Mouse (Mus musculus): ENCODE data around the gene Olfr209. TPM values are rescaled to one million over a fixed set of nuclear protein-coding genes. Genes with fewer than 3 reads are reported as not detected.

Olfr209 gene
- not detected in 2 replicates for polyA plus RNA-seq (2016; fragmentation: Nextera tagmentation; extraction: Ambion mirVana)

DNA sequence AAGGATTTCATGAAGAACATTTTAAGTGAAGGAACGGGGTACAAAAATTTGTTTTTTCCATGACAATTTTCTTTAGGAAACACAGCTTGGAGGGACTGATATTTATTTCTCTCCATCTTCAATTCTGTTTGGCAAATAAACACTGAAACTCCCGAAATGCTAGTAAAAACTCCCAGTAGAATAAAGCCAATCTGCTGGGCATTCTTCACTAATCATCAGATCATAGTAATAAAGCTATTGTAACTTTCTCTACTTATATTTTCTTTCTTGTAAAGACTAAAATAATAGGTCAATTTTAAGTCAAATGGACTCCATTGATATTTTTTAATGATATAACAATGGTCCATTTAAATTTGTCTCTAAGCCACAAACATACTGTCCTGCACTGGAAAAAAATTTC lies at the start of gene Olfr209:
TSS of gene Olfr209 (minus strand) at position 101 of the 400 bp plus-strand sequence.
- Histone ChIP-seq H3K9me3 (replicated peaks) (no peaks in the 10 kb centered on the region), H3K4me1 (replicated peaks) (no peaks in the 10 kb centered on the region), H3K9ac (no peak within 1 kb of the TSS), H3K4me2 (no peak within 1 kb of the TSS), H3K4me3 (no peak within 1 kb of the TSS), H3K36me3 (no peaks in the 10 kb centered on the region), H3K27me3 (replicated peaks) (no peaks in the 10 kb centered on the region), H3K27ac (ENCODE audit: poor library complexity, severe bottlenecking) (no peak within 1 kb of the TSS)
- 62% methylated on average over 2 of the region's 2 CpGs for WGBS
- ATAC-seq (ENCODE audit: insufficient number of reproducible peaks, low FRiP score), result no peak

GRCm38 (mm10) chr16:59413475-59413874 lies 49.7 kb upstream of the Olfr209 start:
- no peaks in the 10 kb centered on the region for H3K9me3 ChIP-seq (replicated peaks)

GRCm38 (mm10) chr16:59409800-59410199 lies 46.0 kb upstream of the Olfr209 start:
- no peaks in the 10 kb centered on the region for H3K36me3 ChIP-seq
- no peak for ATAC-seq (ENCODE audit: insufficient number of reproducible peaks, low FRiP score)
- WGBS, result 66% methylated on average over 2 of the region's 2 CpGs
- H3K4me3 ChIP-seq, result no peak overlapping the region
- H3K9ac ChIP-seq, result no peak overlapping the region
- H3K4me1 ChIP-seq (replicated peaks), result no peaks in the 10 kb centered on the region
- no peak overlapping the region for H3K27ac ChIP-seq (ENCODE audit: poor library complexity, severe bottlenecking)
- H3K4me2 ChIP-seq, result no peak overlapping the region
- H3K9me3 ChIP-seq (replicated peaks), result no peaks in the 10 kb centered on the region
- no peaks in the 10 kb centered on the region for H3K27me3 ChIP-seq (replicated peaks)

More at GRCm38 (mm10) chr16:59413475-59413874, 49.7 kb upstream of the Olfr209 start:
- Histone ChIP-seq H3K27ac (ENCODE audit: poor library complexity, severe bottlenecking) (no peak overlapping the region), H3K4me3 (no peak overlapping the region), H3K4me2 (no peak overlapping the region), H3K4me1 (replicated peaks) (no peaks in the 10 kb centered on the region), H3K9ac (no peak overlapping the region), H3K27me3 (replicated peaks) (no peaks in the 10 kb centered on the region), H3K36me3 (no peaks in the 10 kb centered on the region)
- ATAC-seq (ENCODE audit: insufficient number of reproducible peaks, low FRiP score), result no peak
- WGBS, result 61% methylated on average over 4 of the region's 4 CpGs

- Histone ChIP-seq H3K27ac (ENCODE audit: poor library complexity, severe bottlenecking) (no peak overlapping the region), H3K9ac (no peak overlapping the region), H3K27me3 (replicated peaks) (no peaks in the 10 kb centered on the region), H3K4me3 (no peak overlapping the region), H3K4me2 (no peak overlapping the region), H3K9me3 (replicated peaks) (no peaks in the 10 kb centered on the region), H3K36me3 (no peaks in the 10 kb centered on the region), H3K4me1 (replicated peaks) (no peaks in the 10 kb centered on the region)
- 83% methylated on average over 15 of the region's 15 CpGs for WGBS
- ATAC-seq (ENCODE audit: insufficient number of reproducible peaks, low FRiP score), result no peak
Measured at GRCm38 (mm10) chr16:59409341-59409748, 45.6 kb upstream of the Olfr209 start.

DNA sequence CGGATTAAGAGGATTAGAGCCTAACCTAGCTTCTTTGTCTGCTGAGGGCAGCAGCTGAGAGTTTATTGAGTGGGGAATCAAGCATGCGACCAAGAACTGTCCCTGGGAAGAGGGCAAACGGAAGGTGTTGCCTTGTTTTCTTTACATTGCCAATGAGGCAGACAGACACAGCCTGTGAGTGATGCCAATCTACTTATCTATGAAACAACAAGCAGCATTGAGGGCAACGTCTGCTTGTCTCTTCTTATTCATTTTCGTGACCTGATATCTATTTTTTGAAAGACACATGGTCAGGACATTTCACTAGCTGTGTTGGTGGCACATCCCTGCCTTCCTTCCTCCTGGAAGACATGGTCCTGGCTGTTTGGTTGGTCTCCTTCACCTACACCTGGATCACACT lies 43.2 kb upstream of the Olfr209 start, which contains the start of gene Gabrr3:
TSS of gene Gabrr3 (plus strand) at position 301 of the 400 bp plus-strand sequence.
- H3K4me1 ChIP-seq (replicated peaks), result no peaks in the 10 kb centered on the region
- H3K9ac ChIP-seq, result no peak within 1 kb of the TSS
- H3K4me2 ChIP-seq, result no peak within 1 kb of the TSS
- no peak within 1 kb of the TSS for H3K4me3 ChIP-seq
- no peak within 1 kb of the TSS for H3K27ac ChIP-seq (ENCODE audit: poor library complexity, severe bottlenecking)
- no peaks in the 10 kb centered on the region for H3K36me3 ChIP-seq
- 59% methylated on average over 5 of the region's 5 CpGs for WGBS
- H3K9me3 ChIP-seq (replicated peaks), result no peaks in the 10 kb centered on the region
- no peaks in the 10 kb centered on the region for H3K27me3 ChIP-seq (replicated peaks)
- ATAC-seq (ENCODE audit: insufficient number of reproducible peaks, low FRiP score), result no peak

GRCm38 (mm10) chr16:59404798-59405197 lies 41.0 kb upstream of the Olfr209 start:
- Histone ChIP-seq H3K4me3 (no peak overlapping the region), H3K36me3 (no peaks in the 10 kb centered on the region), H3K27ac (ENCODE audit: poor library complexity, severe bottlenecking) (no peak overlapping the region), H3K4me2 (no peak overlapping the region), H3K9ac (no peak overlapping the region), H3K4me1 (replicated peaks) (no peaks in the 10 kb centered on the region), H3K9me3 (replicated peaks) (no peaks in the 10 kb centered on the region), H3K27me3 (replicated peaks) (no peaks in the 10 kb centered on the region)
- ATAC-seq (ENCODE audit: insufficient number of reproducible peaks, low FRiP score), result no peak
- WGBS, result 63% methylated on average over 9 of the region's 9 CpGs

DNA sequence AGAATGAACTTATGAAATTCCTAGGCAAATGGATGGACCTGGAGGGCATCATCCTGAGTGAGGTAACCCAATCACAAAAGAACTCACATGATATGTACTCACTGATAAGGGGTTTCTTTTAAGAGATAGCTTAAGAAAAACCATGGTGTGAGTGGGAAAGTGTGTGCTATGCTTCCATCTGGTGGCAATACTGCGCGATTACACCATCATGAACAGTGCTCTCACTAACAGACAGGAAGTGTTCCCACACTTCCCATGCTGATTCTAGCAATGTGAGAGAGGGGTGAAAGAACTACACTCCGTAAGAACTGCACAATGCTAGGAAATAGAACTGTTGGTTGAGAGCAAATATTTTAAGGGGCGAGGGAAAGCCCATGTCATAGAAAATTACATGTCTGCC lies 39.9 kb upstream of the Olfr209 start:
- Histone ChIP-seq H3K9ac (no peak overlapping the region), H3K4me3 (no peak overlapping the region), H3K4me2 (no peak overlapping the region), H3K27me3 (replicated peaks) (no peaks in the 10 kb centered on the region), H3K27ac (ENCODE audit: poor library complexity, severe bottlenecking) (no peak overlapping the region), H3K9me3 (replicated peaks) (no peaks in the 10 kb centered on the region), H3K36me3 (no peaks in the 10 kb centered on the region), H3K4me1 (replicated peaks) (no peaks in the 10 kb centered on the region)
- ATAC-seq (ENCODE audit: insufficient number of reproducible peaks, low FRiP score), result 0 out of 2 replicates have a peak, but pooled peaks have one; percentile 45
- 11% methylated on average over 4 of the region's 4 CpGs for WGBS

GRCm38 (mm10) chr16:59401985-59402384 lies 38.2 kb upstream of the Olfr209 start:
- Histone ChIP-seq H3K4me1 (replicated peaks) (no peaks in the 10 kb centered on the region), H3K4me3 (no peak overlapping the region), H3K36me3 (no peaks in the 10 kb centered on the region), H3K9ac (no peak overlapping the region), H3K9me3 (replicated peaks) (0 out of 2 replicates have a peak, but pooled peaks cover 4% of the 10 kb centered on the region), H3K27me3 (replicated peaks) (no peaks in the 10 kb centered on the region), H3K4me2 (no peak overlapping the region), H3K27ac (ENCODE audit: poor library complexity, severe bottlenecking) (no peak overlapping the region)
- WGBS, result 70% methylated on average over 4 of the region's 4 CpGs
- 0 out of 2 replicates have a peak, but pooled peaks have one; percentile 6 for ATAC-seq (ENCODE audit: insufficient number of reproducible peaks, low FRiP score)

DNA sequence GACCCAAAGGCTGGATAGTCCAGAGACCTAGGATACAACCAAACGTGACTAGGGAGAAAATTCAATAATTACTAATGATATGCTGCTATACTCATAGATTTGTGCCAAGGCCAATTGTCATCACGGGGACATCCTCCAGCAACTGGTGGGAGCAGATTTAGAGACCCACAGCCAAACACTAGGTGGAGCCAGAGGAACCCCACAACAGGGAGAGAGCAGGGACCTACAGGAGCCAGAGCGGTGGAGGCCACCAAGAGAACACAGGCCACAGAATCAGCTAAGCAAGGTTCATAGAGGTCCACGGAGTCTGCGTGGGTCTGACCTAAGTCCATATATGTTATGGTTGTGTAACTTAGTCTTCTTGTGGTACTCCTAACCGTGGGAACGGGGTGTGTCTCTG lies 37.3 kb upstream of the Olfr209 start:
- ATAC-seq (ENCODE audit: insufficient number of reproducible peaks, low FRiP score), result no peak
- H3K9me3 ChIP-seq (replicated peaks), result 0 out of 2 replicates have a peak, but pooled peaks cover 4% of the 10 kb centered on the region
- H3K27ac ChIP-seq (ENCODE audit: poor library complexity, severe bottlenecking), result no peak overlapping the region
- no peaks in the 10 kb centered on the region for H3K27me3 ChIP-seq (replicated peaks)
- no peaks in the 10 kb centered on the region for H3K36me3 ChIP-seq
- no peaks in the 10 kb centered on the region for H3K4me1 ChIP-seq (replicated peaks)
- H3K4me3 ChIP-seq, result no peak overlapping the region
- H3K4me2 ChIP-seq, result no peak overlapping the region
- 60% methylated on average over 7 of the region's 7 CpGs for WGBS
- no peak overlapping the region for H3K9ac ChIP-seq

GRCm38 (mm10) chr16:59393300-59393699 lies 29.5 kb upstream of the Olfr209 start:
- Histone ChIP-seq H3K27me3 (replicated peaks) (no peaks in the 10 kb centered on the region), H3K27ac (ENCODE audit: poor library complexity, severe bottlenecking) (no peak overlapping the region), H3K9ac (no peak overlapping the region), H3K36me3 (no peaks in the 10 kb centered on the region), H3K4me2 (no peak overlapping the region), H3K9me3 (replicated peaks) (0 out of 2 replicates have a peak, but pooled peaks cover 4% of the 10 kb centered on the region), H3K4me3 (no peak overlapping the region), H3K4me1 (replicated peaks) (no peaks in the 10 kb centered on the region)
- no peak for ATAC-seq (ENCODE audit: insufficient number of reproducible peaks, low FRiP score)
- WGBS, result 59% methylated on average over 3 of the region's 3 CpGs

DNA sequence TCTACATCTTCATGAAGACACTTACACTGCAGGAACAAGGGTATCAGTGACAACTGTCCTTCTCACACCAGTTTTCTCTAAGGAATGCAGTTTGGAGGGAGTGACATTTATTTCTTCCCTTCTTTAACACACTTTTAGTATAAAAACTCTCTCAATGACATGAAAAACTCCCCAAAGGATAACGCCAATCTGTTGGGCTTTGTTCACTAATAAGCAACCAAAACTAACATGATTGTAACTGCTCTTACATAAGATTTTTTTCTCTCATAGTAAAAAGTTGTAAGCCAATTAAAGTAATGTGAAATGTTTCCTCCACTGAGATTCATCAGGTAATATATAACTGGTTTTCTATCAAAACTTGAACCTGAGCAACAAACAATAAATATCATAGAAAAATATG lies 14.6 kb downstream of the Olfr209 start, which contains the start of gene Olfr206:
TSS of gene Olfr206 (minus strand) at position 101 of the 400 bp plus-strand sequence.
- Histone ChIP-seq H3K4me1 (replicated peaks) (no peaks in the 10 kb centered on the region), H3K4me2 (no peak within 1 kb of the TSS), H3K4me3 (no peak within 1 kb of the TSS), H3K27ac (ENCODE audit: poor library complexity, severe bottlenecking) (no peak within 1 kb of the TSS), H3K27me3 (replicated peaks) (no peaks in the 10 kb centered on the region), H3K9ac (no peak within 1 kb of the TSS), H3K9me3 (replicated peaks) (no peaks in the 10 kb centered on the region), H3K36me3 (no peaks in the 10 kb centered on the region)
- WGBS, result 70% methylated on average over 1 of the region's 1 CpGs
- ATAC-seq (ENCODE audit: insufficient number of reproducible peaks, low FRiP score), result no peak

DNA sequence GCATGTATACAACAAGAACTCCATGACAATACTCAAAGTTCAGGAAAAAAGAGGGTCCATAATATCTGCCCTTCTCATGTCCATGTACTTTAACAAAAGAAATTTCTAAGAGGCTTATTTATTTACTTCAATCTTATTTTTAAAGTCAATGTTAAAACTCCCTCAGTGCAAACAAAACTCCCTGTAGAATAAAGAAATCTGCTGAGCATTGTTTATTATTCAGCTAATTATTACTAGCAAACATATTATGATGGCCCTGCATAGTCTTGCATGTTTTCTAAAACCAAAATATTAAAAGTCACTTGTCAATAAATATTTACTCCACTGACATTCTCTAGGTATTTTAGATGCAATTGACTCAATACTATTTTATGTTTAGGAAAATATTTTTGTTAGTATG lies 32.8 kb downstream of the Olfr209 start, which contains the start of gene Olfr205:
TSS of gene Olfr205 (minus strand) at position 101 of the 400 bp plus-strand sequence.
- Histone ChIP-seq H3K9ac (no peak within 1 kb of the TSS), H3K27ac (ENCODE audit: poor library complexity, severe bottlenecking) (no peak within 1 kb of the TSS), H3K27me3 (replicated peaks) (no peaks in the 10 kb centered on the region), H3K36me3 (no peaks in the 10 kb centered on the region), H3K4me3 (no peak within 1 kb of the TSS), H3K4me2 (no peak within 1 kb of the TSS), H3K9me3 (replicated peaks) (peaks cover 5% of the 10 kb centered on the region), H3K4me1 (replicated peaks) (no peaks in the 10 kb centered on the region)
- no peak for ATAC-seq (ENCODE audit: insufficient number of reproducible peaks, low FRiP score)

Data from heart, embryonic 12.5 days (tissue).